Mouse (Mus musculus) cerebellum, adult 11 months (tissue): ENCODE measurements around the gene Bcan.

ENCODE experiments used
- DNase-seq: peaks from one replicate; pipeline ENCODE4 v3.0.0; 2022

Gene Bcan

DNA sequence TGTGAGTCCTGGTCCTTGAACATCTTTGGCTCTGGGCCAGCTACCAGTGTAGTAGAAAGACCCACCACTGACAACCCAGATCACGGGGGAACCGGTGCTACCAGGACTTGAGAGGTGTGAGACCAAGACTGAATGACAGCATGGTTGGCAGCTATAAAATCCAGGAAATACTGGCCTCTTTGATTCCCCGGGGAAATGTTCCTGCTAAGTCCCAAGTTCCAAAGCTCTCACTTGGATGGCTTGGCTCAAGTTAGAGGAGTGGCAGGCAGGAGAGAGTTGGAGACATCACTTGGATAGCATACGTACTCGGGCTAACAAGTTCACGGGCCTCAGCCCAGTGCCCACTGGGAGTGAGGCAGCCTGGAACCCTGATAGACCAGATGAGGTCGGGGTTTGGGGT is 56.4 kb downstream of the Bcan start:
- DNase-seq: no peak

DNA sequence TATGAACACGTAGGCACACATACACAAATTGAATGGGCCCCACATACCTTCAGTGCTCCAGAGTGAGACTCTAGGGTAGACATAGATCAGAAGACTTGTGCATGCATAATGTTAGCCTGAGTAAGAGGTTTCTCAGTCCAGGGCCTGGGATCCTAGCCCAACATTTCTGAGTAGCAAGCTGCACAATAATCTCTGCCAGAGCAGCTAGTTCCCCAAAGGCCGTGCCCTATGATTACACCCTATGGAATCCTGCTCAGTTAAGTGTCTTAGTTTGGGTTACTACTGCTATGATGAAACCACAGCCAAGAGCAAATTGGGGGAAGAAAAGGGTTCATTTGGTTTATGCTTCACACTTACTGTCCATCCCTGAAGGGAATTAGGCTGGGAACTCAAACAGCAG is 57.6 kb downstream of the Bcan start:
- DNase-seq: no peak

DNA sequence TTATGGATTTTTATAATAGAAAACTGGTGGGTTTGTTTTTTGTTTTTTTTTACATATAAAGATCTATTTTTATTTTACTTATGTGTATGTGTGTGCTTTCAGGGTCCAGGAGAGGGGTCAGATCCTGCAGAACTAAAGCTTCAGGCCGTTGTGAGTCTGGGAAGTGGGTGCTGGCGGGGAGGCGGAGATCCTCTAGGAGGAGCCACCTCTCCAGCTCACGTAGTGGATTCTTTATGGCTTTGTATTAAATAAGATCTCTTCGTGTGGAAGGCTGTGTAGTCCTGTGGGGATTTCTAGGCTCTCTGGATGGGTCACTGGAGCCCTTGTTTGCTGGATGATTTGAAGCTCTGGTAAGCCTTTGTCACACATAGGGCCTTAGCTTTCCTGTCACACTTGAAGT is 59.4 kb downstream of the Bcan start:
- DNase-seq: no peak
